Mouse (Mus musculus) erythroid progenitor cell, adult 5-6 weeks (primary cell): ENCODE measurements around the gene Spats2l. TPM values are rescaled to one million over a fixed set of nuclear protein-coding genes. Genes with fewer than 3 reads are reported as not detected.

Experiments
- ATAC-seq: replicated peaks from 2 replicates; pipeline ENCODE4 v1.8.0; 2016; ENCODE audit warnings: moderate number of reproducible peaks, mild to moderate bottlenecking, moderate TSS enrichment, inconsistent platforms; ENCODE audit not compliant: poor library complexity, low FRiP score, severe bottlenecking
- total RNA-seq, 2 experiments: library from RNA; stranded (forward) in 1 of 2; stranded (reverse) in 1 of 2; fragments of 150-400 nt in 1 of 2; fragments of 186-747, 209-891 nt in 1 of 2; gene quantifications; 2 replicates each; pipeline versions ENCODE4 v1.2.3 to v1.2.4; 2015 to 2017; ENCODE audit warnings: low replicate concordance in 2 of 2

Spats2l gene
- total RNA-seq, 2 experiments from 2014 or later, result not detected

- no peak for ATAC-seq
Measured at GRCm38 (mm10) chr1:57875512-57875911, 101.5 kb downstream of the Spats2l start.

- ATAC-seq, result no peak
Measured at GRCm38 (mm10) chr1:57878957-57879356, 105.0 kb downstream of the Spats2l start.

- ATAC-seq, result no peak
Measured at GRCm38 (mm10) chr1:57884867-57885266, 110.9 kb downstream of the Spats2l start.

GRCm38 (mm10) chr1:57889803-57890202 is 115.8 kb downstream of the Spats2l start:
- no peak for ATAC-seq

- no peak for ATAC-seq
Measured at GRCm38 (mm10) chr1:57890259-57890902, 116.4 kb downstream of the Spats2l start.

- ATAC-seq, result no peak
Measured at GRCm38 (mm10) chr1:57890903-57891267, 116.9 kb downstream of the Spats2l start.

GRCm38 (mm10) chr1:57901494-57901893 is 127.5 kb downstream of the Spats2l start:
- ATAC-seq, result no peak

GRCm38 (mm10) chr1:57903793-57904192 is 129.8 kb downstream of the Spats2l start:
- no peak for ATAC-seq

GRCm38 (mm10) chr1:57905912-57906311 is 131.9 kb downstream of the Spats2l start:
- no peak for ATAC-seq

- no peak for ATAC-seq
Measured at GRCm38 (mm10) chr1:57906312-57906711, 132.3 kb downstream of the Spats2l start.

- no peak for ATAC-seq
Measured at GRCm38 (mm10) chr1:57911561-57911960, 137.6 kb downstream of the Spats2l start.

- no peak for ATAC-seq
Measured at GRCm38 (mm10) chr1:57917342-57917741, 143.4 kb downstream of the Spats2l start.

GRCm38 (mm10) chr1:57918567-57918966 is 144.6 kb downstream of the Spats2l start:
- no peak for ATAC-seq

GRCm38 (mm10) chr1:57934287-57934686 is 160.3 kb downstream of the Spats2l start:
- no peak for ATAC-seq

- ATAC-seq, result no peak
Measured at GRCm38 (mm10) chr1:57940691-57941090, 166.7 kb downstream of the Spats2l start.

GRCm38 (mm10) chr1:57941095-57941494 is 167.1 kb downstream of the Spats2l start:
- ATAC-seq, result no peak

- no peak for ATAC-seq
Measured at GRCm38 (mm10) chr1:57941734-57942133, 167.8 kb downstream of the Spats2l start.

GRCm38 (mm10) chr1:57942215-57942614 is 168.3 kb downstream of the Spats2l start:
- ATAC-seq, result no peak

- no peak for ATAC-seq
Measured at GRCm38 (mm10) chr1:57947552-57948347, 173.8 kb downstream of the Spats2l start.

GRCm38 (mm10) chr1:57949195-57949594 is 175.2 kb downstream of the Spats2l start:
- ATAC-seq, result no peak

GRCm38 (mm10) chr1:57949716-57950115 is 175.8 kb downstream of the Spats2l start:
- ATAC-seq, result no peak
